Mouse (Mus musculus) MEL (cell line): ENCODE data around the gene Stx5a. TPM values are rescaled to one million over a fixed set of nuclear protein-coding genes. Genes with fewer than 3 reads are reported as not detected.

Experiments used
- DNase-seq: peaks from one replicate; pipeline ENCODE4 v3.0.0; 2011; ENCODE audit warnings: low read depth, low spot score
- H3K27ac ChIP-seq: 2 replicates; pipeline ENCODE4 v1.5.1; 2012; ENCODE audit warnings: low read depth, mild to moderate bottlenecking, control low read depth, low read length, moderate library complexity; ENCODE audit not compliant: control insufficient read depth
- H3K27me3 ChIP-seq, 2 experiments: fragments of 150-350 bp in 1 of 2; sonication (generic) in 1 of 2; 2 replicates each; pipeline ENCODE4 v1.6.1; 2012; ENCODE audit warnings: low read length in 2 of 2, mild to moderate bottlenecking in 2 of 2, improper control_type of control experiment in 1 of 2, moderate library complexity in 1 of 2; ENCODE audit not compliant: insufficient read depth in 2 of 2, control insufficient read depth in 1 of 2
- H3K36me3 ChIP-seq, 2 experiments: 2 replicates each; pipeline ENCODE4 v1.6.1; 2012 to 2014; ENCODE audit warnings: low read length in 2 of 2, improper control_type of control experiment in 1 of 2, inconsistent platforms in 1 of 2, mild to moderate bottlenecking in 1 of 2; ENCODE audit not compliant: insufficient read depth in 2 of 2, control insufficient read depth in 1 of 2
- H3K4me1 ChIP-seq, 2 experiments: fragments of 150-350 bp in 1 of 2; sonication (generic) in 1 of 2; 2 replicates each; pipeline ENCODE4 v1.6.1; 2012; ENCODE audit warnings: low read length in 2 of 2, improper control_type of control experiment in 1 of 2, mild to moderate bottlenecking in 1 of 2; ENCODE audit not compliant: insufficient read depth in 2 of 2, control insufficient read depth in 1 of 2
- H3K4me3 ChIP-seq, 2 experiments: fragments of 150-350 bp in 1 of 2; sonication (generic) in 1 of 2; 2 replicates each; pipeline ENCODE4 v1.5.1; 2012; ENCODE audit warnings: low read depth in 2 of 2, low read length in 2 of 2, mild to moderate bottlenecking in 2 of 2, moderate library complexity in 2 of 2, control low read depth in 1 of 2, improper control_type of control experiment in 1 of 2; ENCODE audit not compliant: control insufficient read depth in 1 of 2, insufficient read depth in 1 of 2
- H3K79me2 ChIP-seq: 2 replicates; pipeline ENCODE4 v1.6.1; 2012; ENCODE audit warnings: mild to moderate bottlenecking, low read length, moderate library complexity; ENCODE audit not compliant: control insufficient read depth, poor library complexity, insufficient read depth
- H3K9ac ChIP-seq: 2 replicates; pipeline ENCODE4 v1.6.1; 2012; ENCODE audit warnings: low read depth, mild to moderate bottlenecking, control low read depth, low read length, moderate library complexity; ENCODE audit not compliant: control insufficient read depth, poor library complexity, severe bottlenecking
- H3K9me3 ChIP-seq: fragments of 150-350 bp; sonication (generic); replicated peaks from 2 replicates; pipeline ENCODE4 v1.6.1; 2012; ENCODE audit warnings: mild to moderate bottlenecking, low read length, improper control_type of control experiment, moderate library complexity; ENCODE audit not compliant: insufficient read depth
- BHLHE40 ChIP-seq: IDR thresholded peaks from 2 replicates; pipeline ENCODE4 v1.6.1; 2012; ENCODE audit warnings: low read depth, mild to moderate bottlenecking, inconsistent platforms, low read length, improper control_type of control experiment, borderline replicate concordance
- CHD1 ChIP-seq: IDR thresholded peaks from 2 replicates; pipeline ENCODE4 v1.6.1; 2012; ENCODE audit warnings: low read depth, mild to moderate bottlenecking, inconsistent platforms, low read length, improper control_type of control experiment
- CTCF ChIP-seq, 3 experiments: IDR thresholded peaks in 2 of 3; conservative IDR thresholded peaks in 1 of 3; 2 replicates each; pipeline ENCODE4 v1.5.1; 2011 to 2012; ENCODE audit warnings: low read length in 3 of 3, low read depth in 2 of 3, mild to moderate bottlenecking in 2 of 3, improper control_type of control experiment in 1 of 3, inconsistent platforms in 1 of 3, mixed read lengths in 1 of 3, moderate library complexity in 1 of 3; ENCODE audit not compliant: control insufficient read depth in 1 of 3, insufficient read depth in 1 of 3, poor library complexity in 1 of 3, severe bottlenecking in 1 of 3
- E2F4 ChIP-seq: IDR thresholded peaks from 2 replicates; pipeline ENCODE4 v1.6.1; 2011; ENCODE audit warnings: low read depth, low read length, improper control_type of control experiment, borderline replicate concordance
- ELF1 ChIP-seq: IDR thresholded peaks from 2 replicates; pipeline ENCODE4 v1.6.1; 2014; ENCODE audit warnings: low read depth, mild to moderate bottlenecking, inconsistent platforms, low read length, improper control_type of control experiment, moderate library complexity
- EP300 ChIP-seq, 2 experiments: IDR thresholded peaks; 2 replicates each; pipeline ENCODE4 v1.6.1; 2011; ENCODE audit warnings: improper control_type of control experiment in 2 of 2, low read length in 2 of 2, low read depth in 1 of 2, mild to moderate bottlenecking in 1 of 2
- ETS1 ChIP-seq: IDR thresholded peaks from 2 replicates; pipeline ENCODE4 v1.6.1; 2012; ENCODE audit warnings: low read depth, mild to moderate bottlenecking, inconsistent platforms, low read length, improper control_type of control experiment, moderate library complexity
- GABPA ChIP-seq: IDR thresholded peaks from 2 replicates; pipeline ENCODE4 v1.6.1; 2012; ENCODE audit warnings: low read depth, mild to moderate bottlenecking, inconsistent platforms, low read length, improper control_type of control experiment, moderate library complexity
- GATA1 ChIP-seq: IDR thresholded peaks from 2 replicates; pipeline ENCODE4 v1.6.1; 2011; ENCODE audit warnings: low read depth, low read length, improper control_type of control experiment
- HCFC1 ChIP-seq: IDR thresholded peaks from 2 replicates; pipeline ENCODE4 v1.6.1; 2012; ENCODE audit warnings: low read depth, mild to moderate bottlenecking, inconsistent platforms, low read length, improper control_type of control experiment, moderate library complexity
- JUND ChIP-seq: IDR thresholded peaks from 2 replicates; pipeline ENCODE4 v1.6.1; 2011; ENCODE audit warnings: low read depth, mild to moderate bottlenecking, improper control_type of control experiment, low read length
- KAT2A ChIP-seq: conservative IDR thresholded peaks from 2 replicates; pipeline ENCODE4 v1.6.1; 2012; ENCODE audit warnings: low read depth, low read length, improper control_type of control experiment, inconsistent platforms
- MAFK ChIP-seq: IDR thresholded peaks from 2 replicates; pipeline ENCODE4 v1.6.1; 2011; ENCODE audit warnings: low read depth, mild to moderate bottlenecking, low read length, improper control_type of control experiment, borderline replicate concordance
- MAZ ChIP-seq: IDR thresholded peaks from 2 replicates; pipeline ENCODE4 v1.6.1; 2012; ENCODE audit warnings: low read depth, mild to moderate bottlenecking, inconsistent platforms, low read length, improper control_type of control experiment
- MEF2A ChIP-seq: IDR thresholded peaks from 2 replicates; pipeline ENCODE4 v1.6.1; 2014; ENCODE audit warnings: low read depth, mild to moderate bottlenecking, inconsistent platforms, low read length, improper control_type of control experiment; ENCODE audit not compliant: poor library complexity, insufficient replicate concordance, severe bottlenecking; ENCODE audit errors: extremely low read depth
- MXI1 ChIP-seq: IDR thresholded peaks from 2 replicates; pipeline ENCODE4 v1.6.1; 2011; ENCODE audit warnings: mild to moderate bottlenecking, low read depth, low read length, improper control_type of control experiment
- MYB ChIP-seq: IDR thresholded peaks from 2 replicates; pipeline ENCODE4 v1.6.1; 2011; ENCODE audit warnings: mild to moderate bottlenecking, low read depth, low read length, improper control_type of control experiment
- MYC ChIP-seq: IDR thresholded peaks from 2 replicates; pipeline ENCODE4 v1.6.1; 2011; ENCODE audit warnings: low read depth, mild to moderate bottlenecking, low read length, improper control_type of control experiment, moderate library complexity
- NRF1 ChIP-seq: IDR thresholded peaks from 2 replicates; pipeline ENCODE4 v1.6.1; 2014; ENCODE audit warnings: low read depth, mild to moderate bottlenecking, inconsistent platforms, low read length, improper control_type of control experiment, moderate library complexity; ENCODE audit not compliant: poor library complexity, insufficient read depth, severe bottlenecking
- POLR2A ChIP-seq, 2 experiments: IDR thresholded peaks; 2 replicates each; pipeline ENCODE4 v1.6.1; 2011 to 2012; ENCODE audit warnings: low read length in 2 of 2, mild to moderate bottlenecking in 2 of 2, control low read depth in 1 of 2, improper control_type of control experiment in 1 of 2, low read depth in 1 of 2, moderate library complexity in 1 of 2; ENCODE audit not compliant: control insufficient read depth in 1 of 2, insufficient read depth in 1 of 2, poor library complexity in 1 of 2
- POLR2AphosphoS2 ChIP-seq: IDR thresholded peaks from 2 replicates; pipeline ENCODE4 v1.6.1; 2011; ENCODE audit warnings: low read length, improper control_type of control experiment
- POLR2AphosphoS5 ChIP-seq: IDR thresholded peaks from 2 replicates; pipeline ENCODE4 v1.6.1; 2012; ENCODE audit warnings: low read depth, borderline replicate concordance, mild to moderate bottlenecking, inconsistent platforms, low read length, moderate library complexity, mixed read lengths
- RAD21 ChIP-seq: IDR thresholded peaks from 2 replicates; pipeline ENCODE4 v1.6.1; 2011; ENCODE audit warnings: mild to moderate bottlenecking, low read depth, low read length, improper control_type of control experiment
- RCOR1 ChIP-seq: IDR thresholded peaks from 2 replicates; pipeline ENCODE4 v1.6.1; 2012; ENCODE audit warnings: low read depth, mild to moderate bottlenecking, inconsistent platforms, low read length, improper control_type of control experiment
- SIN3A ChIP-seq: IDR thresholded peaks from 2 replicates; pipeline ENCODE4 v1.6.1; 2012; ENCODE audit warnings: low read length, improper control_type of control experiment, inconsistent platforms
- SMC3 ChIP-seq: IDR thresholded peaks from 2 replicates; pipeline ENCODE4 v1.6.1; 2011; ENCODE audit warnings: low read depth, low read length, improper control_type of control experiment
- TAL1 ChIP-seq: IDR thresholded peaks from 2 replicates; pipeline ENCODE4 v1.6.1; 2012; ENCODE audit warnings: mild to moderate bottlenecking, inconsistent platforms, low read length, moderate library complexity, mixed read lengths
- TBP ChIP-seq: IDR thresholded peaks from 2 replicates; pipeline ENCODE4 v1.8.0; 2011; ENCODE audit warnings: low read depth, low read length, improper control_type of control experiment
- UBTF ChIP-seq: IDR thresholded peaks from 2 replicates; pipeline ENCODE4 v1.6.1; 2012; ENCODE audit warnings: low read depth, mild to moderate bottlenecking, inconsistent platforms, low read length, improper control_type of control experiment, moderate library complexity, borderline replicate concordance; ENCODE audit not compliant: insufficient read depth
- USF1 ChIP-seq: IDR thresholded peaks from 2 replicates; pipeline ENCODE4 v1.6.1; 2014; ENCODE audit warnings: low read depth, mild to moderate bottlenecking, inconsistent platforms, low read length, improper control_type of control experiment, moderate library complexity
- USF2 ChIP-seq, 2 experiments: IDR thresholded peaks; 2 replicates each; pipeline ENCODE4 v1.6.1; 2011 to 2012; ENCODE audit warnings: improper control_type of control experiment in 2 of 2, low read length in 2 of 2, borderline replicate concordance in 1 of 2, inconsistent platforms in 1 of 2, low read depth in 1 of 2, mild to moderate bottlenecking in 1 of 2; ENCODE audit not compliant: insufficient read depth in 1 of 2
- ZC3H11A ChIP-seq: IDR thresholded peaks from 2 replicates; pipeline ENCODE4 v1.6.1; 2012; ENCODE audit warnings: low read depth, mild to moderate bottlenecking, inconsistent platforms, low read length, improper control_type of control experiment
- ZKSCAN1 ChIP-seq: IDR thresholded peaks from 2 replicates; pipeline ENCODE4 v1.6.1; 2012; ENCODE audit warnings: low read depth, mild to moderate bottlenecking, inconsistent platforms, low read length, improper control_type of control experiment, moderate library complexity
- ZMIZ1 ChIP-seq: IDR thresholded peaks from 2 replicates; pipeline ENCODE4 v1.6.1; 2012; ENCODE audit warnings: low read depth, mild to moderate bottlenecking, inconsistent platforms, low read length, improper control_type of control experiment, moderate library complexity
- ZNF384 ChIP-seq: IDR thresholded peaks from 2 replicates; pipeline ENCODE4 v1.6.1; 2012; ENCODE audit warnings: low read depth, mild to moderate bottlenecking, inconsistent platforms, low read length, improper control_type of control experiment
- polyA plus RNA-seq, 2 experiments: library from polyadenylated mRNA; stranded (reverse) in 1 of 2; unstranded in 1 of 2; fragments of >175 nt in 1 of 2; fragments of >200 nt in 1 of 2; gene quantifications; 2 replicates each; pipeline versions ENCODE4 v1.2.1 to v1.2.4; 2012; ENCODE audit warnings: low replicate concordance in 2 of 2, low read depth in 1 of 2; ENCODE audit not compliant: insufficient read length in 2 of 2, insufficient read depth in 1 of 2, missing spikeins in 1 of 2
- total RNA-seq: library from RNA; depleted of rRNA; stranded (reverse); fragments of 300-350 nt; gene quantifications from 2 replicates; pipeline ENCODE4 v1.2.3, GENCODE M21; 2012

The Stx5a gene
- total and polyA plus RNA-seq, 3 experiments, result 28.7 to 50.0 TPM; not detected in 1

DNA sequence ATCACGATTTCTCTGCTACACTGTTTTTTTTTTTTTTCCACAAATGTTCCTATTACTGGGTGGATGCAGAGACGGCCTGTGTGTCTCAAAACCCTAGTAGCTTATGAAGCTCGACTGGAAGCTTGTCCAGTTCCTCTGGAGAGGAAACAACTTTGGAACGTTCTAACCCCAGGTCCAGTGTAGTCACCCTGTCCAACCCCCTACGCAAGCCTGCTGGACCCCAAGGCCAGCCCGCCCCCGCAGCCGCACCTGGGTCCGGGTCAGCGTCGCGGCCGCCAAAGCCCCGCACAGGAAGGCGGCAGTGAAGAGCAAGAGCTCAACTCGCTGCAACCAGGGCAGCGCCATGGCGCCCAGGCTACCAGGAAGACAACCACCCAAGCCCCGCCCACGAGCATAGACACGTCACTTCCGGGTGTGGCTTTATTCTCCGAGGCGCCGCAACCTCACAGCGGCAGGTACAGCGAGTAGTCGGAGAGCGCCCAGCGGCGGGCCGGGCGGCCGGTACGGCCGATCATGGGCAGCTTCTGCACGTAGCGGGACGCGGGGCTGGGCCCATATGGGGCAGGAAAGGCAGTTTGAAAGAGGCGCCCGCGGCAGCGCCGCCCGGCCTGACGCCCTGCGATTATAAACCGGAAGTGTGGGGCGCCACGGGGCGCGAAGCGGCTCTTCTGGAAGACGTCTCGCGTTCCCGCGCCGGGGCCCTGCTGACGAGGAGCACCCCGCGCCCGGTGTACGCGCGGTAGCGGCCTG, 33.0 kb downstream of the Stx5a start, which contains the start of gene Tmem179b:
Gene Tmem179b (minus strand): TSS at position 382 of the 750 bp plus-strand sequence.
- H3K79me2 ChIP-seq, result peaks cover 21% of the 10 kb centered on the region
- no peaks in the 10 kb centered on the region for H3K9me3 ChIP-seq
- peaks cover 10 to 19% of the 10 kb centered on the region in 2 experiments for H3K36me3 ChIP-seq
- H3K27me3 ChIP-seq, result no peaks in the 10 kb centered on the region
- peaks cover 0 to 14% of the 10 kb centered on the region in 2 experiments; a peak in 2 of 4 replicates for H3K4me1 ChIP-seq
- peak within 1 kb of the TSS; percentile 95 for H3K27ac ChIP-seq
- peak; percentile 96 for DNase-seq
- peak within 1 kb of the TSS; percentile 99 for H3K9ac ChIP-seq
- peak within 1 kb of the TSS; percentile 73 to 84 for H3K4me3 ChIP-seq
- TF ChIP-seq USF1 (no peak), MXI1 (peak; percentile 83), MYC (peak; percentile 80), MEF2A (no peak), USF2 (IDR thresholded peaks at IDR 0.05; ENCODE audit: borderline replicate concordance in 1 of 2, insufficient read depth in 1 of 2, low read depth in 1 of 2, low read length in 2 of 2) (no peak), UBTF (no peak), CTCF (IDR thresholded peaks at IDR 0.05 in 2 of 3, conservative IDR thresholded peaks at IDR 0.05 in 1 of 3; ENCODE audit: control insufficient read depth in 1 of 3, insufficient read depth in 1 of 3, low read depth in 2 of 3, low read length in 3 of 3, poor library complexity in 1 of 3, severe bottlenecking in 1 of 3) (peak in 1 of 3 experiments; percentile 17; a peak in 1 of 6 replicates), MYB (no peak), SMC3 (no peak), CHD1 (no peak), ZKSCAN1 (no peak), POLR2AphosphoS2 (peak; percentile 99), TBP (peak; percentile 85; the same call in 1 of the 2 replicates), EP300 (IDR thresholded peaks at IDR 0.05; ENCODE audit: low read depth in 1 of 2, low read length in 2 of 2) (peak in 1 of 2 experiments; percentile 25; a peak in 1 of 4 replicates), BHLHE40 (no peak), GATA1 (no peak), ZNF384 (no peak), ETS1 (peak; percentile 43; the same call in 1 of the 2 replicates), POLR2AphosphoS5 (no peak), MAZ (no peak), JUND (no peak), ELF1 (peak; percentile 94), E2F4 (peak; percentile 89; the same call in 1 of the 2 replicates), HCFC1 (peak; percentile 84), ZC3H11A (no peak), RAD21 (no peak), NRF1 (0 out of 2 replicates have a peak, but pooled peaks have one; percentile 3), KAT2A (peak; percentile 51; the same call in 1 of the 2 replicates), POLR2A (IDR thresholded peaks at IDR 0.05; ENCODE audit: control insufficient read depth in 1 of 2, insufficient read depth in 1 of 2, low read depth in 1 of 2, low read length in 2 of 2, poor library complexity in 1 of 2) (peak; percentile 93 to 98), ZMIZ1 (peak; percentile 95), RCOR1 (no peak), GABPA (no peak), MAFK (no peak), TAL1 (peak; percentile 21; the same call in 1 of the 2 replicates), SIN3A (peak; percentile 88)
